Mouse (Mus musculus): ENCODE measurements at regions not wholly inside any gene's neighbourhood (a gene's known extent, or its start where the extent isn't known, plus 50 kb on each side); places are given as distances from the start of the nearest gene placed in this dataset.

DNA sequence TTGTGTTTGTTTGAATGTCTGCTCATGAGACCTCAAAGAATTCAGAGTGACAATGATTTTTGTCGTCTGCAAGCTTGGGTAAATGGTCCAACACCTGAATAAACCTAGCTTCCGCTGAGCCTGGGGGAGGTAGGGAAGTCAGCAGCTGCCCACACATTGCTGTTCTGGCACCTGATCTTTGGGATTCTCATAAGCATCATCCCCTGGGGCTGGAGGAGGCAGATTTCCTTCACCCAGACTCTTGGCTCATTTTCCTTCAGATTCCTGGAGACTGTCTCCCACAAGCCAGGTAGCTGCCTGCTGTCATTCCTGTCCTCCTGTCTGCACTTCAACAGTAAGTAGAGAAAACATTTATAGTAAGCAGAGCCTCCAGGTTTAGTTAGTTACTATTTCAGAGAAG is 67.0 kb upstream of the Eepd1 start:
- TF ChIP-seq CTCF (IDR thresholded peaks at IDR 0.05; ENCODE audit: borderline replicate concordance, insufficient read depth, low read depth, low read length) (no peak), POLR2A (IDR thresholded peaks at IDR 0.05; ENCODE audit: borderline replicate concordance, insufficient read depth, low read length) (no peak)
